Mouse (Mus musculus) brain, embryonic 14.5 days (tissue): ENCODE measurements at regions not wholly inside any gene's neighbourhood (a gene's known extent, or its start where the extent isn't known, plus 50 kb on each side); places are given as distances from the start of the nearest gene placed in this dataset.

Experiments used
- CTCF ChIP-seq: fragments of 200-500 bp; IDR thresholded peaks from 2 replicates; pipeline ENCODE4 v1.5.1; 2012; ENCODE audit warnings: inconsistent platforms, mild to moderate bottlenecking, moderate library complexity, borderline replicate concordance; ENCODE audit not compliant: insufficient read depth, insufficient read length; ENCODE audit errors: extremely low read depth
- POLR2A ChIP-seq: fragments of 200-500 bp; IDR thresholded peaks from 2 replicates; pipeline ENCODE4 v1.6.1; 2012; ENCODE audit warnings: mild to moderate bottlenecking, inconsistent platforms, borderline replicate concordance; ENCODE audit not compliant: poor library complexity, insufficient read depth, insufficient read length, severe bottlenecking; ENCODE audit errors: extremely low read depth

DNA sequence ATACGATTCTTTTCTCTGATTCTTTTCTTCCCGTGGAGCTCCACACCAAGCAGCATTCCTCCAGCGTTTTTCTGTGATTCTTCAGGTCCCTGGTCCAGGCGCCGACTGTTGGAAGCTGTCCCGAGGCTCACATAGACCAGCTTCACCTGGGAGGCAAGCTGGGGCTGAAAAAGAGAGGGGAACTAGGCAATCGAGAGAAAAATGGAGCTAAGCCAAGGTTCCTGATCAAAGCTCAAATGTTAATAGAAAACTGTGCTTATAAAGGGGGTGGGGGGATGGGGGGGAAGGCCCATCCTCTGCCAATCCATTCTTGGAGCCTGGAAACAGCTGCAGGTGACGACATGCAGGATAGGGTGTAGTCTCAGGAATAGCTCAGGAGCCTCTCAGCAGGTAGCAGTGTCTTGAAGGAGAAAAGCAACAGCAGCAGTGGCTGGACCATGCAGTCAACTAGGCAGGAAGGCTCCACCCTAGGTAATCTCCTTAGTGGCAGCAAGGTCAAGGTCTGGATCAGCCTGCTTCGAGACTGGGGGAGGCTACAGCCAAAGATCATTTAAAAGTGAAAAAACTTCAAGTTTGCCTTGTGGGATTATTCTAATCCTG, 527.1 kb upstream of the Pfkp start:
- TF ChIP-seq CTCF: no peak
- TF ChIP-seq POLR2A: no peak
